Mouse (Mus musculus): ENCODE data around the gene BC048562.

GRCm38 (mm10) chr9:108474528-108474927 lies 38.2 kb downstream of the BC048562 start:
- TF ChIP-seq CTCF (IDR thresholded peaks at IDR 0.05; ENCODE audit: low read depth) (peak; percentile 34), EP300 (IDR thresholded peaks at IDR 0.05; ENCODE audit: low read depth) (no peak)

Data from liver, postnatal 0 days (tissue).